Mouse (Mus musculus) limb, embryonic 10.5 days (tissue): ENCODE measurements at regions not wholly inside any gene's neighbourhood (a gene's known extent, or its start where the extent isn't known, plus 50 kb on each side); places are given as distances from the start of the nearest gene placed in this dataset.

Experiments
- DNase-seq: peaks from one replicate; pipeline ENCODE4 v3.0.0-alpha.2; 2017; ENCODE audit warnings: low spot score
- H3K27ac ChIP-seq: fragments of 300-500 bp; sonication (generic); 2 replicates; pipeline ENCODE4 v1.5.1; 2016; ENCODE audit warnings: mild to moderate bottlenecking
- H3K27me3 ChIP-seq: fragments of 300-500 bp; sonication (generic); 2 replicates; pipeline ENCODE4 v1.6.1; 2016; ENCODE audit warnings: low read depth, mild to moderate bottlenecking; ENCODE audit not compliant: poor library complexity, severe bottlenecking
- H3K36me3 ChIP-seq: fragments of 300-500 bp; sonication (generic); 2 replicates; pipeline ENCODE4 v1.6.1; 2016; ENCODE audit warnings: mild to moderate bottlenecking, moderate library complexity
- H3K4me1 ChIP-seq: fragments of 300-500 bp; sonication (generic); 2 replicates; pipeline ENCODE4 v1.6.1; 2016
- H3K4me3 ChIP-seq: fragments of 300-500 bp; sonication (generic); 2 replicates; pipeline ENCODE4 v1.5.1; 2016; ENCODE audit warnings: mild to moderate bottlenecking, moderate library complexity
- H3K9me3 ChIP-seq: fragments of 300-500 bp; sonication (generic); replicated peaks from 2 replicates; pipeline ENCODE4 v1.6.1; 2016; ENCODE audit warnings: mild to moderate bottlenecking
- WGBS: fragments of 180-500 bp; shearing (Covaris S2); methylation state at CpG from one replicate; pipeline ENCODE4 v1.1.7; 2016; 5-methylcytosine and 5-hydroxymethylcytosine counted together

GRCm38 (mm10) chr4:47870010-47870637 is 174.8 kb upstream of the Nr4a3 start:
- no peaks in the 10 kb centered on the region for H3K4me1 ChIP-seq
- no peak for DNase-seq
- WGBS, result 92% methylated on average over 7 of the region's 7 CpGs
- no peak overlapping the region for H3K4me3 ChIP-seq
- H3K36me3 ChIP-seq, result no peaks in the 10 kb centered on the region
- H3K27me3 ChIP-seq, result no peaks in the 10 kb centered on the region
- H3K27ac ChIP-seq, result no peak overlapping the region
- H3K9me3 ChIP-seq, result no peaks in the 10 kb centered on the region

GRCm38 (mm10) chr4:47870638-47871019 is 174.3 kb upstream of the Nr4a3 start:
- WGBS, result 68% methylated on average over 5 of the region's 5 CpGs
- Histone ChIP-seq H3K4me1 (no peaks in the 10 kb centered on the region), H3K36me3 (no peaks in the 10 kb centered on the region), H3K27ac (no peak overlapping the region), H3K9me3 (no peaks in the 10 kb centered on the region), H3K4me3 (no peak overlapping the region), H3K27me3 (no peaks in the 10 kb centered on the region)
- DNase-seq, result no peak

GRCm38 (mm10) chr4:47881560-47881959 is 163.4 kb upstream of the Nr4a3 start:
- no peaks in the 10 kb centered on the region for H3K27me3 ChIP-seq
- no peaks in the 10 kb centered on the region for H3K36me3 ChIP-seq
- WGBS, result 85% methylated on average over 9 of the region's 9 CpGs
- H3K9me3 ChIP-seq, result no peaks in the 10 kb centered on the region
- H3K4me3 ChIP-seq, result no peak overlapping the region
- no peaks in the 10 kb centered on the region for H3K4me1 ChIP-seq
- no peak overlapping the region for H3K27ac ChIP-seq
- DNase-seq, result no peak

GRCm38 (mm10) chr4:47882076-47882475 is 162.9 kb upstream of the Nr4a3 start:
- H3K27ac ChIP-seq, result no peak overlapping the region
- no peak overlapping the region for H3K4me3 ChIP-seq
- no peaks in the 10 kb centered on the region for H3K36me3 ChIP-seq
- 88% methylated on average over 10 of the region's 10 CpGs for WGBS
- H3K9me3 ChIP-seq, result no peaks in the 10 kb centered on the region
- no peaks in the 10 kb centered on the region for H3K27me3 ChIP-seq
- DNase-seq, result no peak
- no peaks in the 10 kb centered on the region for H3K4me1 ChIP-seq

GRCm38 (mm10) chr4:47899579-47899978 is 145.4 kb upstream of the Nr4a3 start:
- no peak for DNase-seq
- H3K27ac ChIP-seq, result no peak overlapping the region
- no peaks in the 10 kb centered on the region for H3K9me3 ChIP-seq
- no peaks in the 10 kb centered on the region for H3K27me3 ChIP-seq
- WGBS, result 83% methylated on average over 7 of the region's 7 CpGs
- H3K36me3 ChIP-seq, result no peaks in the 10 kb centered on the region
- H3K4me3 ChIP-seq, result no peak overlapping the region
- no peaks in the 10 kb centered on the region for H3K4me1 ChIP-seq

- Histone ChIP-seq H3K9me3 (no peaks in the 10 kb centered on the region), H3K4me3 (no peak overlapping the region), H3K27me3 (no peaks in the 10 kb centered on the region), H3K27ac (no peak overlapping the region), H3K36me3 (no peaks in the 10 kb centered on the region), H3K4me1 (no peaks in the 10 kb centered on the region)
- WGBS, result 95% methylated on average over 12 of the region's 12 CpGs
- no peak for DNase-seq
Measured at GRCm38 (mm10) chr4:47902749-47903148, 142.2 kb upstream of the Nr4a3 start.

- Histone ChIP-seq H3K27me3 (no peaks in the 10 kb centered on the region), H3K27ac (no peak overlapping the region), H3K9me3 (no peaks in the 10 kb centered on the region), H3K4me1 (no peaks in the 10 kb centered on the region), H3K36me3 (no peaks in the 10 kb centered on the region), H3K4me3 (no peak overlapping the region)
- DNase-seq, result no peak
- 81% methylated on average over 1 of the region's 1 CpGs for WGBS
Measured at GRCm38 (mm10) chr4:47912259-47912658, 132.7 kb upstream of the Nr4a3 start.

- Histone ChIP-seq H3K9me3 (no peaks in the 10 kb centered on the region), H3K36me3 (no peaks in the 10 kb centered on the region), H3K27me3 (no peaks in the 10 kb centered on the region), H3K4me1 (no peaks in the 10 kb centered on the region), H3K27ac (no peak overlapping the region), H3K4me3 (no peak overlapping the region)
- 83% methylated on average over 7 of the region's 7 CpGs for WGBS
- DNase-seq, result no peak
Measured at GRCm38 (mm10) chr4:47919576-47919975, 125.4 kb upstream of the Nr4a3 start.

- Histone ChIP-seq H3K27ac (no peak overlapping the region), H3K36me3 (no peaks in the 10 kb centered on the region), H3K9me3 (no peaks in the 10 kb centered on the region), H3K4me1 (no peaks in the 10 kb centered on the region), H3K27me3 (no peaks in the 10 kb centered on the region), H3K4me3 (no peak overlapping the region)
- no peak for DNase-seq
- 98% methylated on average over 2 of the region's 2 CpGs for WGBS
Measured at GRCm38 (mm10) chr4:47931464-47931863, 113.5 kb upstream of the Nr4a3 start.

GRCm38 (mm10) chr4:47933526-47933925 is 111.4 kb upstream of the Nr4a3 start:
- no peaks in the 10 kb centered on the region for H3K9me3 ChIP-seq
- no peaks in the 10 kb centered on the region for H3K4me1 ChIP-seq
- 89% methylated on average over 1 of the region's 1 CpGs for WGBS
- no peaks in the 10 kb centered on the region for H3K36me3 ChIP-seq
- H3K27ac ChIP-seq, result no peak overlapping the region
- H3K27me3 ChIP-seq, result no peaks in the 10 kb centered on the region
- DNase-seq, result no peak
- no peak overlapping the region for H3K4me3 ChIP-seq

- no peak for DNase-seq
- H3K27me3 ChIP-seq, result no peaks in the 10 kb centered on the region
- no peak overlapping the region for H3K27ac ChIP-seq
- H3K4me3 ChIP-seq, result no peak overlapping the region
- H3K9me3 ChIP-seq, result no peaks in the 10 kb centered on the region
- WGBS, result 93% methylated on average over 3 of the region's 3 CpGs
- H3K36me3 ChIP-seq, result no peaks in the 10 kb centered on the region
- no peaks in the 10 kb centered on the region for H3K4me1 ChIP-seq
Measured at GRCm38 (mm10) chr4:47935547-47935946, 109.4 kb upstream of the Nr4a3 start.

- H3K9me3 ChIP-seq, result no peaks in the 10 kb centered on the region
- H3K4me1 ChIP-seq, result no peaks in the 10 kb centered on the region
- DNase-seq, result no peak
- no peak overlapping the region for H3K4me3 ChIP-seq
- 91% methylated on average over 7 of the region's 7 CpGs for WGBS
- no peak overlapping the region for H3K27ac ChIP-seq
- no peaks in the 10 kb centered on the region for H3K36me3 ChIP-seq
- no peaks in the 10 kb centered on the region for H3K27me3 ChIP-seq
Measured at GRCm38 (mm10) chr4:47936470-47937125, 108.4 kb upstream of the Nr4a3 start.

GRCm38 (mm10) chr4:47947869-47948573 is 96.9 kb upstream of the Nr4a3 start:
- H3K4me1 ChIP-seq, result no peaks in the 10 kb centered on the region
- no peaks in the 10 kb centered on the region for H3K36me3 ChIP-seq
- no peak for DNase-seq
- H3K9me3 ChIP-seq, result no peaks in the 10 kb centered on the region
- 79% methylated on average over 16 of the region's 16 CpGs for WGBS
- no peaks in the 10 kb centered on the region for H3K27me3 ChIP-seq
- H3K27ac ChIP-seq, result no peak overlapping the region
- H3K4me3 ChIP-seq, result no peak overlapping the region
